Mouse (Mus musculus) MEL (cell line): Measurements from ENCODE around the gene Vamp8.

Source experiments
- CTCF ChIP-seq, 3 experiments: IDR thresholded peaks in 2 of 3; conservative IDR thresholded peaks in 1 of 3; 2 replicates each; pipeline ENCODE4 v1.5.1; 2011 to 2012; ENCODE audit warnings: low read length in 3 of 3, low read depth in 2 of 3, mild to moderate bottlenecking in 2 of 3, improper control_type of control experiment in 1 of 3, inconsistent platforms in 1 of 3, mixed read lengths in 1 of 3, moderate library complexity in 1 of 3; ENCODE audit not compliant: control insufficient read depth in 1 of 3, insufficient read depth in 1 of 3, poor library complexity in 1 of 3, severe bottlenecking in 1 of 3
- E2F4 ChIP-seq: IDR thresholded peaks from 2 replicates; pipeline ENCODE4 v1.6.1; 2011; ENCODE audit warnings: low read depth, low read length, improper control_type of control experiment, borderline replicate concordance
- ETS1 ChIP-seq: IDR thresholded peaks from 2 replicates; pipeline ENCODE4 v1.6.1; 2012; ENCODE audit warnings: low read depth, mild to moderate bottlenecking, inconsistent platforms, low read length, improper control_type of control experiment, moderate library complexity
- MAFK ChIP-seq: IDR thresholded peaks from 2 replicates; pipeline ENCODE4 v1.6.1; 2011; ENCODE audit warnings: low read depth, mild to moderate bottlenecking, low read length, improper control_type of control experiment, borderline replicate concordance
- POLR2A ChIP-seq, 2 experiments: IDR thresholded peaks; 2 replicates each; pipeline ENCODE4 v1.6.1; 2011 to 2012; ENCODE audit warnings: low read length in 2 of 2, mild to moderate bottlenecking in 2 of 2, control low read depth in 1 of 2, improper control_type of control experiment in 1 of 2, low read depth in 1 of 2, moderate library complexity in 1 of 2; ENCODE audit not compliant: control insufficient read depth in 1 of 2, insufficient read depth in 1 of 2, poor library complexity in 1 of 2
- POLR2AphosphoS2 ChIP-seq: IDR thresholded peaks from 2 replicates; pipeline ENCODE4 v1.6.1; 2011; ENCODE audit warnings: low read length, improper control_type of control experiment
- RAD21 ChIP-seq: IDR thresholded peaks from 2 replicates; pipeline ENCODE4 v1.6.1; 2011; ENCODE audit warnings: mild to moderate bottlenecking, low read depth, low read length, improper control_type of control experiment
- RCOR1 ChIP-seq: IDR thresholded peaks from 2 replicates; pipeline ENCODE4 v1.6.1; 2012; ENCODE audit warnings: low read depth, mild to moderate bottlenecking, inconsistent platforms, low read length, improper control_type of control experiment
- SIN3A ChIP-seq: IDR thresholded peaks from 2 replicates; pipeline ENCODE4 v1.6.1; 2012; ENCODE audit warnings: low read length, improper control_type of control experiment, inconsistent platforms
- SMC3 ChIP-seq: IDR thresholded peaks from 2 replicates; pipeline ENCODE4 v1.6.1; 2011; ENCODE audit warnings: low read depth, low read length, improper control_type of control experiment
- TBP ChIP-seq: IDR thresholded peaks from 2 replicates; pipeline ENCODE4 v1.8.0; 2011; ENCODE audit warnings: low read depth, low read length, improper control_type of control experiment

- TF ChIP-seq CTCF (IDR thresholded peaks at IDR 0.05 in 2 of 3, conservative IDR thresholded peaks at IDR 0.05 in 1 of 3; ENCODE audit: control insufficient read depth in 1 of 3, insufficient read depth in 1 of 3, low read depth in 2 of 3, low read length in 3 of 3, poor library complexity in 1 of 3, severe bottlenecking in 1 of 3): no peak
- TF ChIP-seq RCOR1: peak; percentile 83
- peak in 1 of 2 experiments; percentile 44; a peak in 2 of 4 replicates for TF ChIP-seq POLR2A (IDR thresholded peaks at IDR 0.05; ENCODE audit: control insufficient read depth in 1 of 2, insufficient read depth in 1 of 2, low read depth in 1 of 2, low read length in 2 of 2, poor library complexity in 1 of 2)
- no peak for TF ChIP-seq E2F4
- no peak for TF ChIP-seq SMC3
- TF ChIP-seq RAD21: no peak
- TF ChIP-seq POLR2AphosphoS2: no peak
- peak; percentile 69 for TF ChIP-seq SIN3A
- peak; percentile 71 for TF ChIP-seq ETS1
- TF ChIP-seq MAFK: no peak
- TF ChIP-seq TBP: no peak
Observed at GRCm38 (mm10) chr6:72374820-72375563, 15.5 kb downstream of the Vamp8 start.
